Mouse (Mus musculus) brain, adult 10 weeks (tissue): Measurements from ENCODE around the gene Gpr4. TPM values are rescaled to one million over a fixed set of nuclear protein-coding genes. Genes with fewer than 3 reads are reported as not detected.

Experiments
- polyA plus RNA-seq: library from polyadenylated mRNA; stranded (reverse); fragments of 350-450 nt; fragmentation: Illumina TruSeq; extraction: RNeasy Lipid Tissue Mini Kit (QIAGEN cat#74804); gene quantifications from one replicate; pipeline ENCODE4 v1.2.3, GENCODE M21; 2015; ENCODE audit warnings: low read depth, low replicate concordance

The Gpr4 gene
- 3.4 TPM for polyA plus RNA-seq

GRCm38 (mm10) chr7:19211996-19212755, at the start of gene Gpr4:
Gpr4 (plus strand) TSS chr7:19212538.

GRCm38 (mm10) chr7:19165656-19166423, 46.5 kb upstream of the Gpr4 start, which contains the start of gene Gipr:
Gipr (minus strand) TSS chr7:19166127.

GRCm38 (mm10) chr7:19175708-19176515, 36.4 kb upstream of the Gpr4 start, which contains the start of gene Eml2:
Eml2 (plus strand) TSS chr7:19176421.

GRCm38 (mm10) chr7:19227883-19228792, 15.8 kb downstream of the Gpr4 start, which contains the start of gene Opa3:
Opa3 (plus strand) TSS chr7:19228334.

GRCm38 (mm10) chr7:19271238-19272172, 59.2 kb downstream of the Gpr4 start, which contains the start of gene Vasp:
Vasp (minus strand) TSS chr7:19271817.

Other genes with a start within 250 kb of the Gpr4 start
- gene Nanos2, start 225.1 kb upstream of the Gpr4 start, polyA plus RNA-seq = 0.30 TPM
- gene Mypop, start 221.3 kb upstream of the Gpr4 start, polyA plus RNA-seq = 33.4 TPM
- 28.9 TPM for gene Irf2bp1, start 208.5 kb upstream of the Gpr4 start, polyA plus RNA-seq
- gene Foxa3, start 189.0 kb upstream of the Gpr4 start, polyA plus RNA-seq = not detected
- 81.7 TPM for gene Sympk, start 188.2 kb upstream of the Gpr4 start, polyA plus RNA-seq
- 0.18 TPM for gene Rsph6a, start 157.8 kb upstream of the Gpr4 start, polyA plus RNA-seq
- 108 TPM for gene Dmwd, start 136.3 kb upstream of the Gpr4 start, polyA plus RNA-seq
- 19.0 TPM for gene Dmpk, start 128.7 kb upstream of the Gpr4 start, polyA plus RNA-seq
- 1.9 TPM for gene Six5, start 117.9 kb upstream of the Gpr4 start, polyA plus RNA-seq
- 0.33 TPM for gene Gm4969, start 94.2 kb upstream of the Gpr4 start, polyA plus RNA-seq
- gene Fbxo46, start 92.7 kb upstream of the Gpr4 start, polyA plus RNA-seq = 7.9 TPM
- gene Qpctl, start 63.2 kb upstream of the Gpr4 start, polyA plus RNA-seq = 14.4 TPM
- gene Snrpd2, start 62.8 kb upstream of the Gpr4 start, polyA plus RNA-seq = 82.5 TPM
- gene Gipr, start 46.4 kb upstream of the Gpr4 start, polyA plus RNA-seq = 1.8 TPM
- 113 TPM for gene Eml2, start 36.1 kb upstream of the Gpr4 start, polyA plus RNA-seq
- 44.3 TPM for gene Opa3, start 15.8 kb downstream of the Gpr4 start, polyA plus RNA-seq
- gene Vasp, start 59.3 kb downstream of the Gpr4 start, polyA plus RNA-seq = 14.7 TPM
- gene Ppm1n, start 67.5 kb downstream of the Gpr4 start, polyA plus RNA-seq = not detected
- 116 TPM for gene Rtn2, start 70.1 kb downstream of the Gpr4 start, polyA plus RNA-seq
- 8.0 TPM for gene Fosb, start 97.5 kb downstream of the Gpr4 start, polyA plus RNA-seq
- gene Ercc1, start 132.2 kb downstream of the Gpr4 start, polyA plus RNA-seq = 39.0 TPM
- gene Cd3eap, start 146.9 kb downstream of the Gpr4 start, polyA plus RNA-seq = 17.9 TPM
- 2.5 TPM for gene Ppp1r13l, start 147.2 kb downstream of the Gpr4 start, polyA plus RNA-seq
- gene Ercc2, start 169.5 kb downstream of the Gpr4 start, polyA plus RNA-seq = 28.2 TPM
- gene Klc3, start 191.6 kb downstream of the Gpr4 start, polyA plus RNA-seq = 2.6 TPM
- gene Ckm, start 192.2 kb downstream of the Gpr4 start, polyA plus RNA-seq = 0.62 TPM
- 41.6 TPM for gene Mark4, start 246.3 kb downstream of the Gpr4 start, polyA plus RNA-seq